Mouse (Mus musculus): ENCODE results near the gene Gabrb3.

The Gabrb3 gene

DNA sequence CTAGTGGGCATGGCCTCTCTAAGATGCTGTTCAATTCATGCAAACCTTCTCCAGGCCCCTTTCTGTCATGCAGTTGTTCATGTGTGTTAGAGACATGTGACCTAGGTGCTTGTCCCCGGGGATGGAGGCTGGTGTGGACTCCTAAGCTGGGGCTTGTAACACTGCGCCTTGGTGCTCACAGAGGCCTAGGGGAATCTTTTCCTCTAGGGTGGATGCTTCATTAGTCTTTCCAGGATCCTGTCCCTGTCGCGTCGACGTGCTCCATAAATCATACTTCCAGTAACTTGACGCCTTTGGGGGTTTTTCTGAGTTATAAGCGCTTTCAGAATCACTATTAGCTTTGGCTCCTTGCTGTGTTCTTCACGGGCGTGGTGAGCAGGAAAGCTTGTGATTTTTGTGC is 113.2 kb downstream of the Gabrb3 start:
- no peak for DNase-seq (ENCODE audit: low spot score)

DNA sequence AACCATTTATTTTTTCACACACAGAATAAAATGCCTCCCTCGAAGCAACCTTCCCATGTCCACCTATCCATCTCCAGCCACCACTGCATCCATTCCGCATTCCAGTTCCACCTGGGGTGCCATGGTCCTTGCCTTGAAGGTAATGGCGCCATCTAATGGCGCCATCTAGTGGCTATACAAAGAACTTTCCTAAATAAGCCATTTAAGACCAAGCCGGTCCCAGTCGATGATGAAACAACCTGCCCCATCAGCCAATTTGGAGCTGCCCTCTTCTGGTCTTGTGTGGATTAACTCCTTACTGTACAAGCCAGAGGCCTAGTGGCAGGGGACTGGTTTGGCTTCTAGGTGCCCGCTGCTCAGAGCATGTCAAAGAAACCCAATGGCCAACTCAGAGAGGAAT is 119.1 kb downstream of the Gabrb3 start:
- DNase-seq (ENCODE audit: low spot score), result no peak

DNA sequence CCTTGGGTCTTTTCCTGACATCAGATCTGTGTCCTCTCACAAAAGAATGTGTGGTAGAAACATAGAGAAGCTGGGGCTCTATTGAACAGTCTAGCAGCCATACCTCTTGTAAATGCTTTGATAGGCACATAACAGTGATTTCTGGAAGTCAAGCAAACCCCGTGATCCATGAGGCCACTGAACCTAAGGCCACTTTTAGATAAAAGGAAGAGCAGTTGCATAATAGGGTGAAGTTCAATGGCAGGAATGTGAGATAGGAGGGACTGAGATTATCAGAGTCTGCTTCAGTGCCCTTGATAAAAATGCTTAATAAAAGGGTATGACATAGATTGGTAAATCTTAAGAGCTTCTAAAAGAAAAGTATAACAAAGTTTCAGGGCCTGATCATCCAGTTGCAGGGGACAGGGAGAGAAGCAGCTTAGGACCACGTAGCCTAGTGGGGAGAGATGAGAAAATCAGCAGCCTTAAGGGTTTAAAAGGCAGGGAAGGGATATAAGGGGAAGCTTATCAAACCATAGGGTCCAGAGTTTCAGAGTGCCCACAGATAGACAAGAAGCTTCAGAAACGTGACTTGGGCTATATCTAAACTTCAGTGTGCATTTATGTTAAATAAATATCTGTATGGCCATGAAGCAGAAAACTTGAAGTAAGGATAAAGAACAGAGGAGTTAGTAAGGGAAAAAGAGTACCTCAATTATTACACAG is 141.4 kb downstream of the Gabrb3 start:
- no peak for DNase-seq (ENCODE audit: low spot score)

DNA sequence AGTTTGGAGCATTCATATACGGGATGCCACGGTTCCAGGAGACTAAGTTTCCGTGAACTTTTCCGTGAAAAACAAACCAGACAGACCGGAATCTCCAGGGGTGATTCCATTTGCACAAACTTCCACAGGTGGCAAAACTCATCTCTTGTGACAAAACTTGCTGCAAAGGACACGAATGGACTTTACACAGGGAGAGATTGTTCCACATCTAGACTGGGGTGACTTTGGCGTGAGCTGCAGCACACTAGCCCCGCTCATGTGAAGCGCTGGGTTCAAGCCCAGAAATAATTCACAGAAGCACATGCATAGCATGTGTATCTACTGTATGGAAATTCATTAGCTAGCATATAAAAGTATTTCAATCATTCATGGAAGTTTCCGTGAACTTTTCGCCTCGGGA is 144.9 kb downstream of the Gabrb3 start:
- no peak for DNase-seq (ENCODE audit: low spot score)

DNA sequence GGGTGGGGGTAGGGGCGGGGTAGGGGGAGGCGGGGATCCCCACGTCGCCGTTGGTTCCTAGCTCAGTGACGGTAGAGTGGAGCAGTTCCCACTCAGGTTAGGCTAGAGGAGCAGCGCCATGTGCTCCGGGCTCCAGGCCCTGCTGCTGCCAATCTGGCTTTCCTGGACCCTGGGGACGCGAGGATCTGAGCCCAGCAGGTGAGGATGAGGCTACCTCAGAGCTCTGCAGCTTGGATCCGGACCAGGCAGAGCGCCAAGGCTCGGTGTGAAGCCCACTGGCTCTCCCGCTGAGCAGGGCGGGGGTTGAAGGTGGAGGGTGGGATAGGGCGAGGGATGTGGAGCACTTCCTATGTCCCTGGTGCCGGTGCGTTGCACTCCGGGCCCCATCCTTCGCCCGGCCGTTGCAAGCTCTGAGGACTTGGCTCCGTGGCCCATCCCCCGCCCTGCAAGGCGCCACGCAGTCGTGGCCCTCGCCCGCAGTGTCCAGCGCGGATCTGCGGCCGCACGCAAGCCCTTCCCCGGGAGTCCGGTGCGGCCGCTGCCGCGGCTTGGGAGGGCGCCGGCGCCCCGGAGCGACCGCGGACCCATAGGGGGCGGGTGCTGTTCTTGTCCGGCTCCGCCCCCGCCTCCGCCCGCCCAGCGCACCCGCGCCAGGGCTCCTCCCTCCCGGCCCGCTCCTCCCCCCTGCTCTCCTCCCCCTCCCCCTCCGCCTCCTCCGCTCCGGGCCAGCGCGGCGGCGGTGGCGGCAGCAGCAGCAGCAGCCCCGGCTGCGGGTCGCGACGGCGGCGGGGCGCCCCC is 171.2 kb downstream of the Gabrb3 start:
- DNase-seq (ENCODE audit: low spot score), result peak; percentile 65

DNA sequence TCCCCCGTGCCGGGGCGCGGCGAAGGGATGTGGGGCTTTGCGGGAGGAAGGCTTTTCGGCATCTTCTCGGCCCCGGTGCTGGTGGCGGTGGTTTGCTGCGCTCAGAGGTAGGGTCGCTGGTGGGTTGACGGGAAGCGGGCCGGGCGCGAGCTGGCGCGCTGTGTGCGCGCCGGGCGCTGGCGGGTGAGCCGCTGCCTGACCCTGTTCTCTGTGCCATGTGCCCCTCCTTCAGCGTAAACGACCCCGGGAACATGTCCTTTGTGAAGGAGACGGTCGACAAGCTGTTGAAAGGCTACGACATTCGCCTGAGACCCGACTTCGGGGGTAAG is 171.7 kb downstream of the Gabrb3 start:
- no peak for DNase-seq (ENCODE audit: low spot score)

DNA sequence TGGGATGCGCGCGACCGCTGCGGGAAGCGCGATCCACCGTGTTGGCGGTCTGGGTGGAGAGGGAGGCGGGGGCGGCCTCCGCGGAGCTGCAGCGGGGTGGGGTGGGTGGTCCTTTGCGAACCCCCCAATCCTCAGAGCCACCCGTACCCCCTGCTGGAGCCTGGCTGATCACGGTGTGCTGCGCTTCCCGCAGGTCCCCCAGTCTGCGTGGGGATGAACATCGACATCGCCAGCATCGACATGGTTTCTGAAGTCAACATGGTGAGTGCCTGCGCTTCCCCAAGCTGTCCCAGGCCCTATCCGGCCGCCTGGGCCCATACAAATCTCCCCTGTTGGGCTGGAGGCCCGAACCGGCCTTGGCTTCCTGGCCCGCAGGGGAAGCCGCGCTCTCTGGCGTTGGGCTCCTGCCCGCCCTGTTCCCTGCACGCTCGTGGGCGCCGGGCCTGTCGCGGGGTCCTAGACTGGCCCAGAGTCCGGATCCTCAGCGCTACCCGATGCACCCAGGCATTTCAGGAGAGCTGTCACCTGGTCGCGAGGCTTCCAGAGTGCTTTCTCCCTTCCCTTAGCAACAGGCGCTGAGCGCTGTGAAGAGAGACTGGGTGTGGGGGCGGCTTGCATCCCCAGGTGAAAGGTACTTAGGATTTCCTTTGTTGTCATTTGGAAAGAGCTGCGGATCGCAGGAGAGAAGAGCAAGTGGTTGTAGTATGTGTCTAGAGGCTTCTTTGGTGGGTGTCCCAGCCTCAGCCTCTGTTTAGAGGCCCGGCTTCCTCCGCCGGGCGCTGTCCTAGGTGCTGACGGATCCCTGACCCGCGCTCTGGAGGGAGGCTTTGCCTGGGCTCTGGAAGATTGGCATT is 172.3 kb downstream of the Gabrb3 start:
- peak; percentile 62 for DNase-seq (ENCODE audit: low spot score)

DNA sequence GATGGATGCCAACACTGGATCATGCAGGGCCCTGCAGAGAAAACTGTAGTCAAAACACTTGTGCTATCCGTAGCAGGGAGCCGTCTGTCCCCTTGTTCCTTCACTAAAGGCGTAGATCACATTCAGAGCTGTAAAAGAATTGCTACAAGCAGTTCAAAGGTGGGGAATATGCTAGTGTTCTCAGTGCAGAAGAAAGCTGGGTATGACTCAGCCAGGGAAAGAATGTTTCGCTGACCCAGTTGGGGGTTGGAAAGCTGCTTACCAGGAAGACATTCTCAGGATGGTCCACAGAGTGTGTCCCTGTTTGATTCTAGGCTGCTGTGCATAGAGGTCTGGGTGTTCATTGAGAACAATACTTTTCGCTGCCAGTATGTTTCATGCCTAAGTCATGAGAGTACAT is 177.8 kb downstream of the Gabrb3 start:
- DNase-seq (ENCODE audit: low spot score), result no peak

DNA sequence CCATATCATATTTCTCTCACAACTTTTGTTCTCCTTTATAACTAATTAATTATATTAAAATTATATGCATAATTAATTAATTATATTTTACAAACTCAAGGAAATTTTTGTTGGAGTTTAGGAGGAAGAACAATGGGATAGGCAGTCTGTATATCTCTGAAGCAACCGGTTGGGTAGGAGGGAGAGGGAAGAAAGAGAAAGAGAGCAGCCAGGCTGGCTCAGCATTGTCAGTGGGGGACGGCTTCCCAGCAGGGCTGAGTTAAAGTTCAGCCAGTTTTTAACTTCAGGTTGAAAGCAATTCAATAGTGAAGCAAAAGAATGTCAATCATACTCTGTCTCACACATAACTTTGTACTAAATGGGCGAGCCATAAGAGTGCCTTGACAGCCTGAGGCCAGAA is 199.2 kb downstream of the Gabrb3 start:
- DNase-seq (ENCODE audit: low spot score), result no peak

DNA sequence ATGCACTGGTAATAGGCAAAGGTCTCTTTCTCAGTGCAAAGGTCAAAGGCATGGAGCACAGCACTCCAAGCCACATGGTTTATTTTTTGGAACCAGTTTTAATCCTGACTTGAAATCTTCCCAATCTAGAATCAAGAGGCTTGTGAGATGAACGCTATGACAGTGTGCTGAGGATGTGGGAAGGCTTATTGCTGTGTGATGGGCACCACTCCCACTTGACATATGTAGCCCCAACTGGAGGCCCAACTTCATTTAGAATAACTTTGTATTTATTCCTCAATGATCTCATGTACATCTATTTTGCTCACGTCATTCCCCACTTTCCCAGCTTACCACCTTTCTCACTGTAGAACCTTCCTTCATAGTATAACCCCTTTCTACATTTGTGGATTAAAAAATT is 200.5 kb downstream of the Gabrb3 start:
- no peak for DNase-seq (ENCODE audit: low spot score)

DNA sequence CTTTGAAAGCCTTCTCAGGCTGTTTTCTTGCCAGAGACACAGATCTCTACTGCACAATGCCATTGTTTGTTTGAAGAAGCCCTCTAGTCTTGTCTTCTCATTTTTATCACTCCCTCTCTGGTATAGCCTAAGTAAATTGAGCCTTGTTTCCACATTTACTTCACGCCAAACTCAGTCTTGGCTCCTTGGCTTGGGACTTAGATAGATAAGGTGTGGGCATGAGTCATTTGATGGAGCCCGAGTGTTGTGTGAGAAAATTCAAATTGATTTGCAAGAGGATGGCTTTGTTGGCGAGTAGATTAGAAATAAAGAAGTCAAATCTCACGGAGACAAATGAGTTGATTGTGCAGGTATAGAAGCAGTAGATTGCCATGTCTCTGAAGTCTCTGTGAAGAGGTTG is 204.2 kb downstream of the Gabrb3 start:
- DNase-seq (ENCODE audit: low spot score), result no peak

DNA sequence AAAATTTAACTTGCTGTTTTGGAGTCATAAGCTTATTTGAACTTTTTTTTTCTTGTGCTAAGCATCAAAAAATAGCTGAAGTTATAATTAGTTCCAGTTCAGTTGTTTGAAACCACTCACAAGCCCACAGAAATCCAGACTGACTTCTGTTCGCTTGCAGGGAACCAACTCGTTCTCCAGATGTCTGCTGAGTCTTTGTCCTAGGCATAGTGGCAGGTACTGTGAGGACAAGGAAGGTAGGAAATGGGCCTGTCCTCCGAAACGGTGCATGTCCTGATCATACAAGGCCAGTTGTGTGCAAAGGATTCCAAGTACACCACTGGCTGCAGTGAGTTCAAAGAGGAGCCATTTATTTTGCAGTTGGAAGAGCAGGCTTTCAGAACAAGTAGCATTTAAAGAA is 215.5 kb downstream of the Gabrb3 start:
- DNase-seq (ENCODE audit: low spot score), result no peak

DNA sequence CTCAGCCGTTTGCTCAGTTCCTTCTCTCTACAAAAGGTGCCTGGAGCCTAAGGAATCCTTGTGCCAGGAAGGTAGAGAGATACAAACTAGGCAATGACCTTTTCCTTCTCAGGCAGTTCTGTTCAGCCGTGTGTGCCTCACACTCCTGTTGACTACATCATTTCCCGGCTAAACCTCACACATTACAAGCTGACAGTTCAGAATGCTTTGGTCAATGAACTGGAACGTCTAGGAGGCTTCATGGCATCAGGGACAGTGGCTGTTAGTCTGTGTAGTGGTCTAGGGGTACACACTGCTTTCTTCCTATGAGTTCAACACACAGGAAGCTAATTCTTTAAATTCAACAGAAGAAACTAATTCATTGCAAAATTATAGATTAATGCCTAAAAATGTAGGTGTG is 216.2 kb downstream of the Gabrb3 start:
- no peak for DNase-seq (ENCODE audit: low spot score)

DNA sequence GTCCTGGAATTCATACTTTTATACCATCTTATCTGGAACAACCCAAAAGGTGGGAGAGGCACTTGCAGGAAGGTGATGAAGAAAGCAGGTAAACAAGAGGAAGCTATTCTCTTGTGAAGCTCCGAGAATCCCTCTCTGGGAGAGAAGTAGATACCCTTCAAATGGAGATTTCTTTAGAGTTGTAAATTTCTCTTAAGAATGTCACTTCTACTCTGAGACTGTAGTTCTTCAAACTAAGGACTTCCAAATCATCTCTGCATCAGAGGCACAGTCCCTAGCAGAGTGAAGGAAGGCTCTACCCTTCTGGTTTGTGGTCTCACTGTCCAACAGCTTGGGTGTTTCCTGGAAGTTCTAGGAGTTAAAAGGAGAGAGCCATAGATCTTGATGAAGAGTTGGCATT is 221.3 kb downstream of the Gabrb3 start:
- DNase-seq (ENCODE audit: low spot score), result no peak

DNA sequence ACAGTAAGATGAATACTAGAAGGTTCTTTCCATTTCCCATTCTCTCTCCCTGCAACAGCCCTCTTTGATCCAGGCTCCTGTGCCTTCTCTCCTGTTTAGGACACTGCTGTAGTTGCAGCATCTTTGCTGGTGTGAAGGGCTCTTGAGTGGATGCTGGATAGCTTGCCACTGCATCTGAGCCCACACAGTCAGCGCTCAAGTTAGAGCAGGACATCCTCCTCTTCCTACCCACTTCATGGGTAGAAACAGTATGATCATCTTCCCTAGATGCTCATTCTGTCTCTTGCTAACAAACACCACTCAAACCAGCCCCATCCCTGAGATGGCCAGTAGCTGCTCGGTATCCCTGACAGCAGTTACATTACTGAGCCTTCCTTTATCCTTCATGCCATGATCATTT is 227.9 kb downstream of the Gabrb3 start:
- DNase-seq (ENCODE audit: low spot score), result no peak

DNA sequence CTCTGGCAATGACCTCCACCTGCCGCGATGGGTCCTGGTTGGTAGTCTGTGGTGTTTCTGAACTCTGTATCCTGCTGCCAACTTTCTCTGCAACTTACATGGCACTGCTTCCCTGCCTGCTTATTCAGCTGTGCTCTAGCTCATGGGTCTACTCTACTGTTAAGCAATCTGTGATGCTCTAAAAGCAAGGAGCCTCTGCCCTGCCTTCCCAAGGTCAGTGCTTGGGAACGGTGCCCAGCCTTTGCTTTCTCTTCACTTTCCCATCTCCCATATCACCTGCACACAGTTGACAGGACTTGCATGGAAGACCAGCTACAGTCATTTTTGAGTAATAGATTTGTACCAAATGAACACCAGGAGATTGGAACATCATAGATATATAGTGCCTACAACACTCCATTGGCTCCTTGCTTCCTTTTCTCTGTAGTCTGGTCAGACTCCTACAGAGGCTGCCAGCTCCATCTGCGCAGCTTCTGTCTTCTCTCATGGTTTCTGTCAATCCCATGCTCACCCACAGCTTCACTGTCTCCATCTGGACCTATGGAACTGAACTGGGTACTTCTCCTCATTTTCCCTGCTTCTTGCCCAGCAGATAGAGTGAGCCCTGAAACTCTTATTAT is 228.8 kb downstream of the Gabrb3 start:
- DNase-seq (ENCODE audit: low spot score), result no peak

DNA sequence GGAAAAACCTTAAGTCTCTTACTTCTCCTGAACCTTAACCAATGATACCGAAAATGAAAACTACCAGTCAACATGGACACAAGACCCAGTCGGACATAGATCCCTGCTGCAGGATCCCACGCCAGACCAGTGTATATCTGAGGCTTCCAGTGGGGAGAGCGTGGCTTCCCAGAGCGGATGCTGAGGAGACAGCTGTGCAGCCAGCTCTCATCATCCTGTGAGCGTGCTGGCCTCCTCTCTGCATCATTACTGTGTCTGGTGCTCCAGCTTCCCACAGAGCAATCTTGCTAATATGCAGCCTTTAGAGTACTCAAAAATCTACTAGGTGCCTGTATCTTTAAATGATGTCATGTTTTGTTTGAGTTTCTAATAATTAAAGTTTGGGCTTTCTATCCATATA is 257.9 kb downstream of the Gabrb3 start:
- DNase-seq (ENCODE audit: low spot score), result no peak

DNA sequence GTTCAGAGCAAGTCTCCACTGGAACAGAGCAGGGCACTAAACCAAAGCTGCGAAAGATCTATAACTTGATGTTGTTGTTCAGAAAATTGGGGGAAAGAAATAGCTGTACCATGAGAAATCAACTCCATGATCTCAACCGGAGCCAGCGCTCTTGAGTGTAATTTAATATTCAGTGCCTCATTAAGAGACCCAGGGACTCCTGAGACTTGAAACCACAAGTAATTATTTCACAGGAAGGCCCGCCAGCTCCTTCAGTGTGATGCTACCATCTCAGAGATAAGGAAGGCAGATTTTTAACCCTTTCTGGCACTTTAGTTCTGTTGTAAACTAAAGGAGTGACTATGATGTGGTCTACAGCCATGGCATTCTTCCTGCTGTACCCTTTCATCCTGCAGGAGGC is 270.3 kb downstream of the Gabrb3 start:
- no peak for DNase-seq (ENCODE audit: low spot score)

DNA sequence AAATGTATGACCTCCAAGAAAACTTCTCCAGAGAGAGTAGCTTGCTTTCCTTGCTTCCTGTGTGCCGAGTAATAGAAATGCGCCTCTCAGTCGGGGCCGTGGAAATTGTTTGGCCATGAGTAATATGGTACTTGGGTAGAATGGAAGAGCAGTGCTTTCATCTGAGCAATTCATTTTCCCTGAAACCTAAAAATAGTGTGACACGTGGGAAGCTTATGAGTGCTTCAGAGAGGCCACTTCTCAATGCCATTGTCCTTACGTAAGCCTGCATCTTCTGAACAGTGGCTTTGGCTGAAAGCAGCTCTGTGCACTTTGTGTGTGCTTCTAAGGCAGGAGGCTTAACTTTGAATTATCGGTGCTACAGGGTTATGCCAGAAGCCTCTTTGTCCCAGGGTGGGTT is 280.9 kb downstream of the Gabrb3 start:
- no peak for DNase-seq (ENCODE audit: low spot score)

DNA sequence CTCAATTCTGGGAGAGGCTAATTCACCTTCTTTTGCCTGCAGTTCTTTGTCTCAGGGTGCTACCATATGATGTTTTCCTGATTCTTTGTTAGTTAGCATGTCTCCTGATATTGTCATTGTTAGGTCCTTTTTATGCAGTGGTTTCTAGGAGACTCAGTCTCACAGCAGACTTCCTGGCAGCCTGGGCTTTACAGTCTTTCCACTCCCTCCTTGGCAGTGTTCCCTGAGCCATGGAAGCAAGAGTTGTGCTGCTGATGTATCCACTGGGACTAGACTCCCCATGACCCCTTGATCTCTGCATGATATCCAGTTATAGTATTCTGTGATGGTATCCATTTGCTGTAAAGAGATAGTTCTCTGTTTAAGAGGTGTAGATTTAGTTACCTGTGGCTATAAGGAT is 281.6 kb downstream of the Gabrb3 start:
- no peak for DNase-seq (ENCODE audit: low spot score)

DNA sequence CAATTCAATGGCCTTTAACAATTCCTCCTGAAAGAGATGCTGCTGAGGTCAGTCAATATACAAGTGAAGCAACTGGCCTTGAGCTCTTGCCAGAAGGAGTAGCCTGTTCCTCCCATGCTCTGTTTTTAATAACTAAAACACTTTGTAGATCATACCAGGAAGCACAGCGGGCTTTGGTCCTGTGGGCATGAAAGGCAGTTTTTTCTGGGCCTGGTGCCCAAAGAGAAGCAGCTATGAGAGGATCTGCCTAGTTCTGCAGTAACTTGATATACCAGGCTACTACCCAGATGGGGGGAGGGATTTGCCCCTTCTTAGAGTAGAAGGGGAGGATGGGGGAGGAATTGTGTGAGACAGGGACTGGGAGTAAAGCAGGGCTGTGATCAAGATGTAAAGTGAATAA is 284.1 kb downstream of the Gabrb3 start:
- peak; percentile 23 for DNase-seq (ENCODE audit: low spot score)

DNA sequence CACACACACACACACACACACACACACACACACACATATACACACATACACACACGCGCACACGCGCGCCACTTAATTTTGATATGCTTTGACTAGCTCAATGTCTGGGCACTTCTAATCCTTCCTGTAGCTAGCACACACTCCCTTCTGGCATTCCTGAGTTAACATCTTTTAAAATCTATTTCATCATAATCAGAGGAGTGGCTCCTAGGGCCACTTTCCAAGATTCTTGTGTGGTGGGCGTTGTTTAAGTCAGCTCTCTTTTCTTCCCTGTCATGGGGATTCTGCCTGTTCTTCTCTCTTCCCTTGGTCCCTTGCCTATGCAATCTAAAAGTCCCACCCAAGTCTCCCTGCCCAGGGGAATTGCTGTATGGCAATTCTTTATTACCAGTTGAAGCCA is 286.6 kb downstream of the Gabrb3 start:
- DNase-seq (ENCODE audit: low spot score), result no peak
